Mouse (Mus musculus) embryonic facial prominence, embryonic 14.5 days (tissue): ENCODE measurements around the gene Cldn2. TPM values are rescaled to one million over a fixed set of nuclear protein-coding genes. Genes with fewer than 3 reads are reported as not detected.

Experiments used
- ATAC-seq: fragments of 200-750 bp; cut with Nextera tagmentation; 2 replicates; pipeline ENCODE4 v1.8.0; 2017; ENCODE audit warnings: low read depth, moderate number of reproducible peaks, moderate TSS enrichment
- DNase-seq: peaks from one replicate; pipeline ENCODE4 v3.0.0-alpha.2; 2015; ENCODE audit warnings: low spot score
- H3K27ac ChIP-seq: fragments of 300-500 bp; sonication (generic); replicated peaks from 2 replicates; pipeline ENCODE4 v1.5.1; 2014; ENCODE audit warnings: low read depth, mild to moderate bottlenecking, low read length, moderate library complexity
- H3K27me3 ChIP-seq: fragments of 300-500 bp; sonication (generic); replicated peaks from 2 replicates; pipeline ENCODE4 v1.6.1; 2014; ENCODE audit warnings: low read length; ENCODE audit not compliant: control insufficient read depth, insufficient read depth
- H3K36me3 ChIP-seq: fragments of 300-500 bp; sonication (generic); 2 replicates; pipeline ENCODE4 v1.6.1; 2014; ENCODE audit warnings: low read length, mixed read lengths; ENCODE audit not compliant: control insufficient read depth, insufficient read depth
- H3K4me1 ChIP-seq: fragments of 300-500 bp; sonication (generic); 2 replicates; pipeline ENCODE4 v1.6.1; 2014; ENCODE audit warnings: antibody characterized with exemption, low read length; ENCODE audit not compliant: control insufficient read depth, insufficient read depth
- H3K4me2 ChIP-seq: fragments of 300-500 bp; sonication (generic); 2 replicates; pipeline ENCODE4 v1.6.1; 2014; ENCODE audit warnings: low read depth, mild to moderate bottlenecking, low read length, moderate library complexity, mixed read lengths
- H3K4me3 ChIP-seq: fragments of 300-500 bp; sonication (generic); 2 replicates; pipeline ENCODE4 v1.5.1; 2014; ENCODE audit warnings: low read depth, mild to moderate bottlenecking, low read length
- H3K9ac ChIP-seq: fragments of 300-500 bp; sonication (generic); 2 replicates; pipeline ENCODE4 v1.6.1; 2014; ENCODE audit warnings: low read depth, mild to moderate bottlenecking, low read length, moderate library complexity, mixed read lengths
- H3K9me3 ChIP-seq: fragments of 300-500 bp; sonication (generic); 2 replicates; pipeline ENCODE4 v1.6.1; 2016; ENCODE audit warnings: low read length; ENCODE audit not compliant: control insufficient read depth
- WGBS: fragments of 180-500 bp; shearing (Covaris S2); extraction: QIAGEN DNeasy Blood & Tissue Kit; methylation state at CpG from one replicate; pipeline ENCODE4 v1.1.7; 2014; 5-methylcytosine and 5-hydroxymethylcytosine counted together
- polyA plus RNA-seq: library from polyadenylated mRNA; unstranded; fragments of >200 nt; fragmentation: Nextera tagmentation; extraction: Ambion mirVana; gene quantifications from 2 replicates; pipeline ENCODE4 v1.2.1, GENCODE M21; 2014

Gene Cldn2
- polyA plus RNA-seq, 1 experiment from 2014 or later = 1.2 TPM

DNA sequence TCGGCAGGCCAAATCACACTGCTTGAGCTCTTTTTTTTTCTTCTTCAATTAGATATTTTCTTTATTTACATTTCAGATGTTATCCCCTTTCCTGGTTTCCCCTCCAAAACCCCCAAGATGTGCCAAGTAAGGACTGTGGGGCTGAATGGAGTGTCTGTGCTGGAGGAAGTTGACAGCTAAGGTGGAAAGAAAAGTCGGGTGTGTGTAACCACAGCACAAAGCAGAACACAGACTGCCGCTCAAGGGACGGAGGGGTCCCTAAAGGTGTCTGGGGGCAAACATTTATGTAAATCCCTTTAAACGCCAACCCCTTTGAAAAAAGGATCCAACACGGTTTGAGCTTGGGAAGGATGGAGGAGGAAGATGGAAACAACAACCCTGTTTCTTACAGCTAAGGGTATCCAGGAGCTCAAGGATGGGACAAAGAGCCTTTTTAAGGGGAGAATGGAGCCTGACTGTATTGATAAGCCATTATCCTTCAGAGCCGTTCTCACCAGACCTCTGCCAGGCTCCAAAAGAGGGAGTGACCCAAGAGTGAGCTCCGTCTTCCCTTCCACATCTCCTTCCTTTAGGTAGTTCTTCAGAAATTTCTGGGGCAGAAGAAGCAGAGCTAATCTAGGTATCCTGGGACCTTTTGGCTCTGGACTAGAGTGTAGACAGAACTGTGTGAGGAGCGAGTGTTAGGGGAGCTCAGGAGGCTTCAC is 12.8 kb downstream of the Cldn2 start:
- WGBS = 74% methylated on average over 9 of the region's 9 CpGs
- peaks cover 4% of the 10 kb centered on the region for H3K27me3 ChIP-seq
- no peaks in the 10 kb centered on the region for H3K9me3 ChIP-seq
- H3K4me2 ChIP-seq = no peak overlapping the region
- no peak overlapping the region for H3K9ac ChIP-seq
- H3K4me3 ChIP-seq = no peak overlapping the region
- ATAC-seq = no peak
- H3K27ac ChIP-seq = no peak overlapping the region
- H3K36me3 ChIP-seq = no peaks in the 10 kb centered on the region
- no peak for DNase-seq
- no peaks in the 10 kb centered on the region for H3K4me1 ChIP-seq

- Histone ChIP-seq H3K9ac (no peak overlapping the region), H3K36me3 (no peaks in the 10 kb centered on the region), H3K4me2 (no peak overlapping the region), H3K4me1 (no peaks in the 10 kb centered on the region), H3K27me3 (peaks cover 4% of the 10 kb centered on the region), H3K9me3 (no peaks in the 10 kb centered on the region), H3K4me3 (no peak overlapping the region), H3K27ac (no peak overlapping the region)
- 83% methylated on average over 8 of the region's 8 CpGs for WGBS
- no peak for ATAC-seq
- no peak for DNase-seq
Measured at GRCm38 (mm10) chrX:139814018-139814635, 13.5 kb downstream of the Cldn2 start.

DNA sequence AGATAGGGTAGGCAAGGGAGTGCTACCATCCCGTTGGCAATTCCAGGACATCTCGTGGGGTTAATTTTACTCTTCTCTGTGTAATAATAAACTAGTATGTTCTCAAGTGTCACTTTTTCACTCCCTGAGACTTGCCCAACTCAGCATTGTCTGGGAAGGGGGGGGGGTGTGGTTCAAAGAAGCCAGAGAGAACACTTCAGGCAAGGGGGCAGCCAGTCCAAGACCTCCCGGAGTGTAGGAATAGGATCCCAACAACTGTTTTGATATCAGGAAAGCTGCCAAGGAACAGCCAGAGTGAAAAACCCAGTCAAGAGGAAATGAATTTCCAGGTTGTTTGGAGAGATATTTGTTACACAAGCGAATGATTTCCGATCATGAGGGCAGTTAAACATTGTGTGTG is 14.6 kb downstream of the Cldn2 start:
- WGBS = 71% methylated on average over 5 of the region's 5 CpGs
- H3K9ac ChIP-seq = no peak overlapping the region
- H3K27ac ChIP-seq = no peak overlapping the region
- no peak overlapping the region for H3K4me2 ChIP-seq
- no peaks in the 10 kb centered on the region for H3K36me3 ChIP-seq
- no peak overlapping the region for H3K4me3 ChIP-seq
- no peaks in the 10 kb centered on the region for H3K4me1 ChIP-seq
- H3K27me3 ChIP-seq = peaks cover 5% of the 10 kb centered on the region
- DNase-seq (no peak), ATAC-seq (no peak)
- H3K9me3 ChIP-seq = no peaks in the 10 kb centered on the region

DNA sequence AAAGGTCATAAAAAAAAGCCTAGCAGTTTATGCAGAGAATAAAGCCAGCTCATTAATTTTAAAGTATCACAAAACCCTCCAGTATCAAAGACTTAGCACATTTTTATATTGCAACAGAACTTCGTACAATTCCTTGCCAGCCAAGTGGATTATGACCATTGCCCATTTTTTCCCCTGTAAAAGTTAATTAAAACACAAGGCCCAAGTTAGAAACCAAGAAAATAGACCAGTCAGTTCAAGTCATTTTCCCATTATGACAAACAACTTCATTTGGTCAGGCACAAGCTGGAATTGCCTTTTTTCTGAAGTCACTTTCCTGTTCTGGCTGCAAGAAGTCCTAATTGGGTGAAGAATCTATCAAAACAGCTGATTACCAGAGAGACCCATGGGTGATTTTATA is 24.8 kb downstream of the Cldn2 start:
- H3K36me3 ChIP-seq = peaks cover 6% of the 10 kb centered on the region; the same call in 1 of the 2 replicates
- no peak for DNase-seq
- 85% methylated on average over 1 of the region's 1 CpGs for WGBS
- no peak overlapping the region for H3K4me2 ChIP-seq
- H3K4me3 ChIP-seq = no peak overlapping the region
- peaks cover 3% of the 10 kb centered on the region for H3K27me3 ChIP-seq
- no peak overlapping the region for H3K9ac ChIP-seq
- no peak for ATAC-seq
- no peaks in the 10 kb centered on the region for H3K9me3 ChIP-seq
- no peak overlapping the region for H3K27ac ChIP-seq
- no peaks in the 10 kb centered on the region for H3K4me1 ChIP-seq

DNA sequence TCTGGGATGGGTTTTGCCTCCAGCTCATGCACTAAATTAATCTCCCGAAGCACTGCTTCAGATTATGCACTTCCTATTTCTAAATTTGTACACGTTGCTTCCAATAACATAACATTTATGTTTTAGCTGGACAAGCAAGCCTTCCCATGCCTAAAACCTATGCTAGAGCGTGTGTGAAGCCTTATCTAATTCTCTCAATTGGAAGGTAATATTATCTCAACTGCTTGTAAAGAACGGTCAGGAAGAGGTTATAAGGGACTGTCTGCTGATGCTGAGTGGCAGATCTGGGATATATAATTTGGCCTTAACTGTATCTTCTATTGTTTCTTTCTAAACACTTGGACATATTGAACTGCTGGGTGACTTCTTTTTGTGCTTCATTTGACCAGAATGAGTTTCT is 26.3 kb downstream of the Cldn2 start:
- H3K4me3 ChIP-seq = no peak overlapping the region
- no peak overlapping the region for H3K27ac ChIP-seq
- WGBS = 81% methylated on average over 4 of the region's 4 CpGs
- DNase-seq (no peak), ATAC-seq (no peak)
- H3K4me1 ChIP-seq = no peaks in the 10 kb centered on the region
- H3K36me3 ChIP-seq = peaks cover 8% of the 10 kb centered on the region; the same call in 1 of the 2 replicates
- H3K27me3 ChIP-seq = peaks cover 3% of the 10 kb centered on the region
- H3K4me2 ChIP-seq = no peak overlapping the region
- no peaks in the 10 kb centered on the region for H3K9me3 ChIP-seq
- H3K9ac ChIP-seq = no peak overlapping the region

DNA sequence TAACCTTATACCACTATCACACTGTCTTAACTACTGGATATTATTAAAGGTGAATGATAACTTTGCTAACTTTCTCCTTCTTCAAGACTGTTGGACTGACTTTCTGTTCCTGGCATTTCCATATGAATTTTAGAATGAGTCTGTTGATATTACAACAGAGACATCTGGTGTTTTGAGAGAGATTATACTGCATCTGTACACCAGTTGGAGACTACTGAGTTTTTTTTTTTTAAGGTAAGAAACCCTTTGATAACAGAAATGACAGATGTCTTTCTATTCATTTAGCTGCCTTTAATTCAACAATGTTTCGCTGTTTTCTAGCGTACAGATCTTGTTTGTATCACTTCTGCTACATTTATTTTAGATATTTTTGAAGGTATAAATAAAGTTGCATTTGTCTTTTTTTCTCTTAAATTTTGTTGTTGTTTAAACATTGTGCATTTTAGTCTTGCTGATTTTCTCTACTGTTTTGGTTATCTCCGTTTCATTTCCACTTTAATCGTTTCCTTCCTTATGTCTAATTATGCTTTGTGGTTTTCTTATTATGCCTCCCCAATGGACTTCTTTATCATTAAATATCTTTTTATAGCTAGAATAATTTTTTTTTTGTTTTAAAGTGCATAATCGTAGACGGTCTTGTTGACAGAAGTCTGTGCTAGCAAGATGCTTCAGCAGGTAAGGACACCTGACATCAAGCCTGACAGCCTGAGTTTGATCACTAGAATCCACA is 27.9 kb downstream of the Cldn2 start:
- no peak overlapping the region for H3K27ac ChIP-seq
- WGBS = 86% methylated on average over 6 of the region's 6 CpGs
- peaks cover 3% of the 10 kb centered on the region; the same call in 1 of the 2 replicates for H3K36me3 ChIP-seq
- ATAC-seq (no peak), DNase-seq (no peak)
- H3K4me1 ChIP-seq = no peaks in the 10 kb centered on the region
- H3K4me2 ChIP-seq = no peak overlapping the region
- H3K4me3 ChIP-seq = no peak overlapping the region
- H3K9ac ChIP-seq = no peak overlapping the region
- H3K9me3 ChIP-seq = no peaks in the 10 kb centered on the region
- no peaks in the 10 kb centered on the region; the same call in none of the 2 replicates for H3K27me3 ChIP-seq

DNA sequence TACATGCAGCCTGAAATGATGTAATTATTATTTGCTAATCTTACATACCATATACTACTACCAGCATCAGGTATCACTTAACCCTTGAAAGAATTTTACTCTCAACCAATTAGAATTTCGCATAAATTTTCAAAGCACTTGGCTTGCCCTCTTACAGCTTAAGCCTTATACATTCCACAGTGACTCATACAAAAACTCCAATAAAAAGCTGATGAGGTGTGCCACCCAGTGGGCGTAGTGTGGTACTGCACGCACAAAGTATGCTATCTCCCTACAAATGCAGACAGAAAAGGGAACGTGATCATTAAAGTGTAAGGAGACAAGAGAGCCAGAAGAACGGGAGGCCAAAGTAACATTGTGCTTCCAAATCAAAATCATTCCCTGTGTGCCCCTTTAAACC is 31.8 kb downstream of the Cldn2 start:
- peak; percentile 27 for DNase-seq
- H3K4me3 ChIP-seq = no peak overlapping the region
- no peaks in the 10 kb centered on the region for H3K9me3 ChIP-seq
- no peaks in the 10 kb centered on the region; the same call in none of the 2 replicates for H3K27me3 ChIP-seq
- peaks cover 3% of the 10 kb centered on the region; the same call in 1 of the 2 replicates for H3K36me3 ChIP-seq
- no peaks in the 10 kb centered on the region for H3K4me1 ChIP-seq
- no peak overlapping the region for H3K4me2 ChIP-seq
- H3K27ac ChIP-seq = no peak overlapping the region
- WGBS = 21% methylated on average over 5 of the region's 5 CpGs
- no peak overlapping the region for H3K9ac ChIP-seq
- ATAC-seq = 0 out of 2 replicates have a peak, but pooled peaks have one; percentile 15

- ATAC-seq = no peak
- no peak overlapping the region for H3K27ac ChIP-seq
- H3K9me3 ChIP-seq = no peaks in the 10 kb centered on the region
- DNase-seq = peak; percentile 2
- no peak overlapping the region for H3K9ac ChIP-seq
- WGBS = 47% methylated on average over 3 of the region's 3 CpGs
- no peaks in the 10 kb centered on the region for H3K36me3 ChIP-seq
- no peaks in the 10 kb centered on the region for H3K4me1 ChIP-seq
- H3K4me2 ChIP-seq = no peak overlapping the region
- no peaks in the 10 kb centered on the region; the same call in 1 of the 2 replicates for H3K27me3 ChIP-seq
- H3K4me3 ChIP-seq = no peak overlapping the region
Measured at GRCm38 (mm10) chrX:139839057-139839456, 38.4 kb downstream of the Cldn2 start.
